Mouse (Mus musculus) brain, embryonic 14.5 days (tissue): ENCODE results near the gene Zfp408.

Experiments
- CTCF ChIP-seq: fragments of 200-500 bp; IDR thresholded peaks from 2 replicates; pipeline ENCODE4 v1.5.1; 2012; ENCODE audit warnings: inconsistent platforms, mild to moderate bottlenecking, moderate library complexity, borderline replicate concordance; ENCODE audit not compliant: insufficient read depth, insufficient read length; ENCODE audit errors: extremely low read depth
- POLR2A ChIP-seq: fragments of 200-500 bp; IDR thresholded peaks from 2 replicates; pipeline ENCODE4 v1.6.1; 2012; ENCODE audit warnings: mild to moderate bottlenecking, inconsistent platforms, borderline replicate concordance; ENCODE audit not compliant: poor library complexity, insufficient read depth, insufficient read length, severe bottlenecking; ENCODE audit errors: extremely low read depth

DNA sequence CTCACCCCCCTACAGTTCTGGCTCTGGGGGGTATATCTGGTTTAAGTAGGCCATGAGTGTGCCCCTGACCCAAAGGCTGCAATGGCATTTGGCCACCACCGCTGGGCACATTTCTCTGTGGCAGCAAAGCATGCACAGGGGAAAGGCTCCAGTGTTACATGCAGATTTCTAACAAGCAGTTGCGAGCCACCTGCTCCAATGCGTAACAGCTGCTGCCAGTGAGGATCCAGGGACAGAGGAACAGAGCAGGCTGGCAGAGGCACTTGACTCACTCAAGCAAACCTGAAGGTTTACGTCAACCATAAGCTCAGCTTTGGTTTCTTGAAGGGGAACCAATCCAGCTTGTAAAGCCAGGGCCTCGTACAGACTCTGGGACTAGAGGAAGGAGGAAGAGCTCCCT is 25.3 kb upstream of the Zfp408 start:
- TF ChIP-seq CTCF (no peak), POLR2A (no peak)
